Mouse (Mus musculus) midbrain, embryonic 16.5 days (tissue): Measurements from ENCODE around the gene Evx2. TPM values are rescaled to one million over a fixed set of nuclear protein-coding genes. Genes with fewer than 3 reads are reported as not detected.

Experiments used
- ATAC-seq: fragments of 200-750 bp; cut with Nextera tagmentation; 2 replicates; pipeline ENCODE4 v1.8.0; 2017; ENCODE audit warnings: moderate TSS enrichment
- H3K27ac ChIP-seq: fragments of 300-500 bp; sonication (generic); 2 replicates; pipeline ENCODE4 v1.5.1; 2014; ENCODE audit warnings: mild to moderate bottlenecking, low read length, mixed read lengths
- H3K27me3 ChIP-seq: fragments of 300-500 bp; sonication (generic); 2 replicates; pipeline ENCODE4 v1.6.1; 2014; ENCODE audit warnings: low read depth, low read length, mixed read lengths; ENCODE audit not compliant: control insufficient read depth, insufficient read depth
- H3K36me3 ChIP-seq: fragments of 300-500 bp; sonication (generic); 2 replicates; pipeline ENCODE4 v1.6.1; 2014; ENCODE audit warnings: mild to moderate bottlenecking, low read length, moderate library complexity, mixed read lengths; ENCODE audit not compliant: control insufficient read depth, insufficient read depth
- H3K4me1 ChIP-seq: fragments of 300-500 bp; sonication (generic); 2 replicates; pipeline ENCODE4 v1.6.1; 2014; ENCODE audit warnings: mild to moderate bottlenecking, low read length, mixed read lengths; ENCODE audit not compliant: control insufficient read depth, insufficient read depth
- H3K4me2 ChIP-seq: fragments of 300-500 bp; sonication (generic); 2 replicates; pipeline ENCODE4 v1.6.1; 2014; ENCODE audit warnings: mild to moderate bottlenecking, low read length, mixed read lengths
- H3K4me3 ChIP-seq: fragments of 300-500 bp; sonication (generic); 2 replicates; pipeline ENCODE4 v1.5.1; 2014; ENCODE audit warnings: low read depth, mild to moderate bottlenecking, low read length, moderate library complexity, mixed read lengths
- H3K9ac ChIP-seq: fragments of 300-500 bp; sonication (generic); 2 replicates; pipeline ENCODE4 v1.6.1; 2014; ENCODE audit warnings: low read depth, low read length, mixed read lengths
- H3K9me3 ChIP-seq: fragments of 300-500 bp; sonication (generic); replicated peaks from 2 replicates; pipeline ENCODE4 v1.6.1; 2014; ENCODE audit warnings: mild to moderate bottlenecking, low read length, mixed read lengths; ENCODE audit not compliant: control insufficient read depth, poor library complexity, severe bottlenecking
- WGBS: fragments of 180-500 bp; shearing (Covaris S2); extraction: QIAGEN DNeasy Blood & Tissue Kit; methylation state at CpG from one replicate; pipeline ENCODE4 v1.1.7; 2014; 5-methylcytosine and 5-hydroxymethylcytosine counted together
- microRNA-seq: library from miRNA; unstranded; fragments of <30 nt; microRNA quantifications from one replicate; pipeline ENCODE4, GENCODE M21; 2017
- polyA plus RNA-seq: library from polyadenylated mRNA; unstranded; fragments of >200 nt; fragmentation: Nextera tagmentation; extraction: Ambion mirVana; gene quantifications from 2 replicates; pipeline ENCODE4 v1.2.1, GENCODE M21; 2015

Evx2 gene
- polyA plus RNA-seq, 1 experiment from 2014 or later, result 0.21 TPM

DNA sequence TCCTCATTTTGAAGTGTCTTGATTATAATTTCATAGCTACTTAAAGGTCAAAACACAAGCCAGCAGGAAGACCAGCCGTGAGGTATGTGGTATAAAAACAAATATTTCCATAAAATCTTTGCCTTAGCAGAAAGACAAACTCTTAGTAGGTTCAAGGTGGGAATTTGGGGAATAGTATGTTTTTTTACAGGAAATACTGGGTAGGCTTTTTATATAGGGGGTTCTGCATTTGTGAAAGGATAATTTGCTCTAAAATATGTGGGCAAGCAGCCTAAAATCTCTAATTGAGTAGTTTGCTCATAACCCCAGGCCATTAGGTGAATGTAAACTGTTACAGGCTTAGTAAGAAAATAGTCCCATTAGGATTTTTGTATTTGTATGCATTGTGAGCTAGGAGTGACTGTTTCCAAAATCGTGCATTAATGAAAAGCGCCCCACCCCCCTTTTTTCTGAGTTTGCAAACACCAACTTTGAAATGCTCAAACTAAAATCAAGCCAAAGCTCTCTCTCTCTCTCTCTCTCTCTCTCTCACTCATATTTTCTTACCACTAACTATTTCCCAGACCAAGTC, 39.6 kb downstream of the Evx2 start:
- Histone ChIP-seq H3K27ac (no peak overlapping the region), H3K9me3 (no peaks in the 10 kb centered on the region), H3K9ac (no peak overlapping the region), H3K4me3 (no peak overlapping the region), H3K36me3 (no peaks in the 10 kb centered on the region), H3K4me1 (no peaks in the 10 kb centered on the region), H3K27me3 (no peaks in the 10 kb centered on the region), H3K4me2 (no peak overlapping the region)
- ATAC-seq, result no peak
- WGBS, result 84% methylated on average over 3 of the region's 3 CpGs

GRCm38 (mm10) chr2:74617706-74618105, 41.7 kb downstream of the Evx2 start:
- Histone ChIP-seq H3K4me2 (no peak overlapping the region), H3K9me3 (no peaks in the 10 kb centered on the region), H3K27me3 (no peaks in the 10 kb centered on the region), H3K4me3 (no peak overlapping the region), H3K27ac (no peak overlapping the region), H3K9ac (no peak overlapping the region), H3K36me3 (no peaks in the 10 kb centered on the region), H3K4me1 (no peaks in the 10 kb centered on the region)
- no peak for ATAC-seq
- WGBS, result 90% methylated on average over 9 of the region's 9 CpGs

- Histone ChIP-seq H3K36me3 (no peaks in the 10 kb centered on the region), H3K4me1 (no peaks in the 10 kb centered on the region), H3K9me3 (no peaks in the 10 kb centered on the region), H3K4me2 (no peak overlapping the region), H3K27me3 (no peaks in the 10 kb centered on the region), H3K9ac (no peak overlapping the region), H3K27ac (no peak overlapping the region), H3K4me3 (no peak overlapping the region)
- 82% methylated on average over 4 of the region's 4 CpGs for WGBS
- ATAC-seq, result no peak
Observed at GRCm38 (mm10) chr2:74611406-74611805, 48.0 kb downstream of the Evx2 start.

- Histone ChIP-seq H3K4me1 (no peaks in the 10 kb centered on the region), H3K36me3 (no peaks in the 10 kb centered on the region), H3K27me3 (no peaks in the 10 kb centered on the region), H3K4me3 (no peak overlapping the region), H3K4me2 (no peak overlapping the region), H3K9me3 (no peaks in the 10 kb centered on the region), H3K27ac (no peak overlapping the region), H3K9ac (no peak overlapping the region)
- no peak for ATAC-seq
Observed at GRCm38 (mm10) chr2:74609350-74609749, 50.0 kb downstream of the Evx2 start.

DNA sequence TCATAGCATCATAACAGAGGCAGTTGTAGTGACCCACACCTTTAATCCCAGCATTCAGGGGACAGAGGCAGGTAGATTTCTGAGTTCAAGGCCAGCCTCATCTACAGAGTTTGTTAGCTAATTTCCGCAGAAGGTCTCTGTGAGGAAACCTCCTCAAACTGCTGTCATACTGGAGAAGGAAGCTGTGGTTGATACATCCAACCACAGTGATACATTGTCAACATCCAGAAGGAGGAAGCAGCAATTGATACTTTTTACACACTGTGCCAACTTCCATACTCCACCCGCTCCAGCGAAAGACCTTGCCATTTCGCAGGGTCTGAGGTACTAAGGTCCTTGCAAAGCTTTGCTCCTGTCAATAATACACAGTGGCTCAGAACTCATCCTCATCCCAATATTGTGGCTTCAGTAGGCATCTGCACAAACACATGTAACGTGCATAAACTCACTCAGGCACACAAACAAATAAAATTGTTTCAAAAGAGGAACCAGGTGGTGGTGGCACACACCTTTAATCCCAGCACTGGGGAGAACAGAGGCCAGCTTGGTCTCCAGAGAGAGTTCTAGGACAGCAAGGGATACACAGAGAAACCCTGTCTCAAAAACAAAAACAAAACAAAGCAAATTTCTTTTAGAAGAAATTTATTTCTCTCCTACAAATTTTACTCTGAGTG, 53.1 kb downstream of the Evx2 start:
- 87% methylated on average over 5 of the region's 5 CpGs for WGBS
- Histone ChIP-seq H3K27ac (no peak overlapping the region), H3K4me2 (no peak overlapping the region), H3K9me3 (no peaks in the 10 kb centered on the region), H3K9ac (no peak overlapping the region), H3K36me3 (no peaks in the 10 kb centered on the region), H3K4me3 (no peak overlapping the region), H3K27me3 (no peaks in the 10 kb centered on the region), H3K4me1 (no peaks in the 10 kb centered on the region)
- no peak for ATAC-seq

DNA sequence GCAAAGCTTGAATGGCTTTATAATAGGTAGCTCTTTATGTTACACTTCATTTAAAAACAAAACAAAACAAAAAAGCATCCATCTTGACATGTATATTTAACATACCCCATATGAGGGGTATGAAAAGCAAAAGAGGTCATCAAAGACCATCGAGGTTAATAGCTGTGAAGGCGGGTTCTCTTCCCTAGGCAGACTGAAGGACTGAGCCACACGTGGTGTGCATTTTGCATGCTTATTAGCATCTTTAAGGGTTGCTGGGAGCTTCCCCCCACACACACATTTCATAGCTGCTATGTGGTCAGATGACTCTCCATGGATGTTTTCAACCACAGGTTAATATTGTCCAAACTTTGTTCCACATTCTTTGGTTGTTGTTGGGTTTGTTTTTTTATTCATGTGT, 55.3 kb downstream of the Evx2 start:
- H3K4me2 ChIP-seq, result no peak overlapping the region
- no peaks in the 10 kb centered on the region for H3K9me3 ChIP-seq
- no peak overlapping the region for H3K9ac ChIP-seq
- 36% methylated on average over 3 of the region's 3 CpGs for WGBS
- no peak overlapping the region for H3K27ac ChIP-seq
- H3K27me3 ChIP-seq, result no peaks in the 10 kb centered on the region
- no peaks in the 10 kb centered on the region for H3K36me3 ChIP-seq
- H3K4me1 ChIP-seq, result no peaks in the 10 kb centered on the region
- no peak for ATAC-seq
- H3K4me3 ChIP-seq, result no peak overlapping the region

Small RNAs within 50 kb of the gene (microRNA-seq; reads per million reads assigned to microRNA genes)
- not detected for gene Gm44463

Other genes with a start within 250 kb of the Evx2 start
- gene Lnpk, start 80.1 kb downstream of the Evx2 start, polyA plus RNA-seq, result 52.0 and 55.2 TPM in 2 replicates
- not detected in 2 replicates for gene Hoxd13, start 8.8 kb upstream of the Evx2 start, polyA plus RNA-seq
- not detected in 2 replicates for gene Hoxd12, start 15.5 kb upstream of the Evx2 start, polyA plus RNA-seq
- not detected in 2 replicates for gene Hoxd11, start 20.0 kb upstream of the Evx2 start, polyA plus RNA-seq
- gene Hoxd10, start 32.4 kb upstream of the Evx2 start, polyA plus RNA-seq, result not detected in 2 replicates
- gene Hoxd9, start 38.2 kb upstream of the Evx2 start, polyA plus RNA-seq, result not detected in 2 replicates
- gene Hoxd8, start 45.1 kb upstream of the Evx2 start, polyA plus RNA-seq, result not detected in 2 replicates
- gene Hoxd3, start 52.4 kb upstream of the Evx2 start, polyA plus RNA-seq, result 0.17 TPM in 1 of 2 replicates, not detected in the other
- not detected in 2 replicates for gene Hoxd4, start 52.4 kb upstream of the Evx2 start, polyA plus RNA-seq
- not detected in 2 replicates for gene Gm28230, start 67.2 kb upstream of the Evx2 start, polyA plus RNA-seq
- 0.11 TPM in 1 of 2 replicates, not detected in the other for gene Hoxd1, start 103.4 kb upstream of the Evx2 start, polyA plus RNA-seq
- 155 and 158 TPM in 2 replicates for gene Mtx2, start 166.2 kb upstream of the Evx2 start, polyA plus RNA-seq